Mouse (Mus musculus) left cerebral cortex, adult 8-10 months (tissue): ENCODE measurements around the gene Tnfrsf22. TPM values are rescaled to one million over a fixed set of nuclear protein-coding genes. Genes with fewer than 3 reads are reported as not detected.
"Not testable (repeated sequence)": the region's sequence is repeated elsewhere in the genome, so short reads cannot be mapped to it uniquely, and the experiment has no call there.

Experiments
- DNase-seq, 2 experiments: peaks; one replicate each; pipeline ENCODE4 v3.0.0; 2022; ENCODE audit warnings: low spot score in 2 of 2
- total RNA-seq, 4 experiments: library from RNA; stranded (reverse); gene quantifications; 2 replicates each; pipeline ENCODE4 v1.2.4; 2022

The Tnfrsf22 gene
- total RNA-seq, result 1 to 10 TPM; 1.0 to 2.9 (median 2.8) TPM

DNA sequence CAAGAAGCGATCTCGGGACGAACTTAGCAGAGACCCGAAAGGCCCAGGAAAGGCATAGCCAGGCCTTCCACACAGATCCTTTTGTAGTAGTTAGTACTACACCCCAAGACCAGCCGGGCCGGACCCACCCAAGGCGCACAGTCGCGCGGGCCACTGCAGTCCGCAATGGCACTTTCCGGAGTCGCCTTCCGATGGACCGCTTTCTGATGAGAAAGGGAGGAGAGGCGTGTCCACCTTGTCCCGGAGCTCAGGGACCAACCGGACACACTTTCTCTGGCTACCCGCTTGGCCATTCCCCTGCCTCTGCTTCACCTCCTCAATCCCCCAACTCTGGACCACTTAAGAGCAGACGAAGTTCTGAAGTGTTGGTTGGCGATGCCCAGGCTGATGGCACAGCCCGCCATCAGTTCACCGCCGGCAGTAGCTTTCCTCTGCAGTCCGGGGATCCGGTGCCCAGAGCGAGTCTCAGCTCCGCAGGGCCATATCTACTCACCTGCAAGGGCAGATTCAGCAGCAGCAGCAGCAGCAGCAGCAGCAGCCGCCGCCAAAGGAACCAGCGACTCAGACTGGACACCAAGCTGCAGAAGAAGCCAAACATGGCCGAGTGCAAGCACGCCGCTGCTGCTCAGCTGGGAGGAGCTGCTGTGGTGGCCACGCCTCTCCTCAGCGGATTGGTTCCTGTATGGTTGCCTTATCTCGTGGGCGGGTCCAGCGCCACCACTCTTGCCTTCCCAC is at the start of gene Tnfrsf22:
Gene Tnfrsf22 (minus strand): TSS at position 628 of the 735 bp plus-strand sequence.
- peak; percentile 41 to 57 for DNase-seq

GRCm38 (mm10) chr7:143696140-143696539 is 46.7 kb upstream of the Tnfrsf22 start:
- DNase-seq, result peak in 1 of 2 experiments; percentile 3

GRCm38 (mm10) chr7:143694550-143694949 is 45.1 kb upstream of the Tnfrsf22 start:
- peak in 1 of 2 experiments; percentile 3 for DNase-seq

GRCm38 (mm10) chr7:143692746-143693510 is 43.5 kb upstream of the Tnfrsf22 start:
- DNase-seq, result peak in 1 of 2 experiments; percentile 4

- no peak for DNase-seq
These were observed 42.4 kb upstream of the Tnfrsf22 start for GRCm38 (mm10) chr7:143691909-143692308.

DNA sequence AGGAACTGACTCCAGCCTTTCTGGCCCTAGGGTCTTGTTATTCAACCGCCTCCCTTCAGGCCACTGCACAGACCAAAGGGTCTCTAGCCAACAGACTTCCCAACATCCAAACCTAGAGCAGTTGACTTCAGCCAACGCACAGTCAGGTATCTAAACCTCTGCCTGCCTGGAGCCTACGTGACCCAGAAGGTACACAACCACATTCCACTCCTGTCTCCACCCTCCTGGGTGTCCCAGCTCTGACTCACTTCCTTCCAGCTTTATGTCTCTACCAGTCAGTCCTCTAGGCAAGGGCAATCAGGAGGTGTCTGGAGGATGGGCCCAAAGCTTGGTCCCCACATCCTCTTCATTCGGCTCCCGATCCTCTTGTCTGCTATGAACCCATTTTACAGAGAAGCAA is 41.7 kb upstream of the Tnfrsf22 start:
- DNase-seq, result no peak

GRCm38 (mm10) chr7:143689946-143690345 is 40.5 kb upstream of the Tnfrsf22 start:
- no peak for DNase-seq

GRCm38 (mm10) chr7:143689481-143689880 is 40.0 kb upstream of the Tnfrsf22 start:
- DNase-seq, result no peak

- DNase-seq, result not testable (repeated sequence)
These were observed 37.2 kb upstream of the Tnfrsf22 start for GRCm38 (mm10) chr7:143686676-143687075.

GRCm38 (mm10) chr7:143686191-143686590 is 36.7 kb upstream of the Tnfrsf22 start:
- DNase-seq, result not testable (repeated sequence)

GRCm38 (mm10) chr7:143685359-143686067 is 36.1 kb upstream of the Tnfrsf22 start, which contains the start of gene Tnfrsf23:
Tnfrsf23 (minus strand) TSS chr7:143685872.
- DNase-seq, result peak; percentile 48 to 73

- not testable (repeated sequence) for DNase-seq
These were observed 35.1 kb upstream of the Tnfrsf22 start for GRCm38 (mm10) chr7:143684569-143684968.

DNA sequence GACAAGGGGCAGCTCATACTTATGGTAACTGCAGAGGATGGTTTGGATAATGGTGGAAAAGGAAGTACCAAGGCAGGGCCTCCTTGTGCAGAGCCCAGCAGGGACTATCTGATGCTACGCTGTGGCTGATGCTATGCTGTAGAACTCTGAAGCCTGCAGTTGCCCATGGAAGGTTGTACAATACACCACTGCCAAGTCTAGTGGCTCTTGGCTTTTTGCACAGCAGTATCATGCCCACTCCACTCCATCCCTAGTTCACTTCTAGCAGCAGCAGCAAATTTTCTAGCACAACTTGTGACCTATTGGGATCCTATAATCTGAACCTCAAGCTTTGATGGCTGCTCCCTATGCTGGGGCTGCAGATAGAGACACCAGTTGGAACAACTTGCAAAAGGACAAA is 32.1 kb upstream of the Tnfrsf22 start:
- DNase-seq, result no peak

DNA sequence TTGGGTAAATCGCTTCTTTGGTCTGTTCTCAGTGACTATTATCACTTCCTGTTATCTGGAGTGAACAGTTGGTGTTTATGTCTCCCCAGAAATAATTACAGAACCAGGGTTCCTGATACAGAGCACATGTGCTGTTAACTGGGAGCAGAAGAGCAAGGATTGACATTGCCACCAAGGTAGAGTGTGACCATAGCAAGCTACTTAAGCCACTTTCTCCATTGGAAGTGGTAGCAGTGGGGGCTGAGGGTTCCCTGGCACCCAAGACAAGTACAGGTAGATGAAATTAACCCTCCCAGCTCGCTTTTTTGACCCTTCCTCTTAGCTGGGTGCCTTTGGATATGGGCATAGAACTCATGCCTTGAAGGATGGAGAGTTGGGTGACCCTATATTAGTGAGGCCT is 31.4 kb upstream of the Tnfrsf22 start:
- not testable (repeated sequence) for DNase-seq

DNA sequence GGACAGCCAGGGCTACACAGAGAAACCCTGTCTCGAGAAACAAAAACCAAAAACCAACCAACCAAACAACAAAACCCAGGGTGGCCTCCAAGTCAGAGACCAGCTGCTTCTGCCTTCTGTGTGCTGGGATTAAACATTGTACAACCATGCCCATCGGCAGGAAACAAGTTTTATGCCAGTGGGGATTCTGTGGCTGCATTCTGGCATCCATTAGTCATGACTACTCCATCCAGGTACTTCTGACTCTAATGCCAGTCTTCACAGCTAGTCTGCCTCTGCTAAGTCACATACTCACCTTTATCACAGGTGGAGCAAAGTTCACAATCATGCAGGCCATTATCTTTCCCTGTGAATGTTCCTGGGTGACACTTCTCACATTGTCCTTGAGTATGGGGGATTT is 30.2 kb upstream of the Tnfrsf22 start:
- DNase-seq, result not testable (repeated sequence)

DNA sequence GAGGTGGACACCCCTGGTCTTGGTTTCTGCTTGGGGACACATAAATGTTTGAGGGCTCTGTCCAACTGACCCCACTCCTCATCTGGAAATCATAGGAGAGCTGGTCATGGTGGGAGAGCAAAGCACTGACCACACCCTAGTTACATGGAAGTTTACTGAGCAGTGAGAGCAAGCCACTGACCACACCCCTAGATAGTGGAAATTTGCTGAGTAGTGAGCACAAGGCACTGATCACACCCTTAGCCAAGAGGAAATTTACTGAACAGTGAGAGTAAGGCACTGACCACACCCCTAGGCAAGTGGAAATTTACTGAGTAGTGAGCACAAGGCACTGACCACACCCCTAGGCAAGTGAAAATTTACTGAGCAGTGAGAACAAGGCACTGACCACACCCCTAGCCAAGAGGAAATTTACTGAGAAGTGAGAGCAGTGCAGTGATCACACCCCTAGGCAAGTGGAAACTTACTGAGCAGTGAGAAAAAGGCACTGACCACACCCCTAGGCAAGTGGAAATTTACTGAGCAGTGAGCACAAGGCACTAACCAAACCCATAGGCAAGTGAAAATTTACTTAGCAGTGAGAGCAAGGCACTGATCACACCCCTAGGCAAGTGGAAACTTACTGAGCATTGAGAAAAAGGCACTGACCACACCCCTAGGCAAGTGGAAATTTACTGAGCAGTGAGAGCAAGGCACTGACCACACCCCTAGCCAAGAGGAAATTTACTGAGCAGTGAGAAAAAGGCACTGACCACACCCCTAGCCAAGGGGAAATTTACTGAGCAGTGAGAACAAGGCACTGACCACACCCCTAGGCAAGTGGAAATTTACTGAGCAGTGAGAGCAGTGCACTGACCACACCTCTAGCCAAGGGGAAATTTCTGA is 17.2 kb upstream of the Tnfrsf22 start:
- no peak for DNase-seq

GRCm38 (mm10) chr7:143663470-143663869 is 14.0 kb upstream of the Tnfrsf22 start:
- no peak for DNase-seq

DNA sequence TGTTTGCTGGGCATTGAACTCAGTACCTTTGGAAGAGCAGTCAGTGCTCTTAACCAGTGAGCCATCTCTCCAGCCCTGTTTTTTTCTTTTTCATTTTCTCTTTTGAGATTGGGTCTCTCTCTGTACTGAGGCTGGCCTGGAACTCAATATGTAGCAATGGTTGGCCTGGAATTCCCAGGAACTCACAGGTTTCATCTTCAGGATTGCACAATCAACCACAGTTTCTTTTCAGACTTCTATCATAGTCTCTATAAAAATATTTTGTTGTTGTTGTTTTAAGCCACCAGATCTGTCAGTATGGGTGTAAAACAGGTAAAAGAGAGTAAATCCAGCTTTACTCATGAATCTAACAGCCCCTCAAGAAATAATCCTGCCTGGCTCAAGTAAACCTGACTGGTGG is 11.3 kb upstream of the Tnfrsf22 start:
- no peak for DNase-seq

GRCm38 (mm10) chr7:143649769-143650346 is 397 bp upstream of the Tnfrsf22 start:
- not testable (repeated sequence) for DNase-seq

GRCm38 (mm10) chr7:143643949-143644348 is 5.5 kb downstream of the Tnfrsf22 start:
- DNase-seq, result not testable (repeated sequence)
